Mouse (Mus musculus) heart, postnatal 0 days (tissue): ENCODE measurements around the gene Cyp4a12b. TPM values are rescaled to one million over a fixed set of nuclear protein-coding genes. Genes with fewer than 3 reads are reported as not detected.
"Not testable (repeated sequence)": the region's sequence is repeated elsewhere in the genome, so short reads cannot be mapped to it uniquely, and the experiment has no call there.

ENCODE experiments used
- ATAC-seq: fragments of 200-750 bp; cut with Nextera tagmentation; 2 replicates; pipeline ENCODE4 v1.8.0; 2017; ENCODE audit warnings: low read depth, moderate number of reproducible peaks, moderate library complexity; ENCODE audit not compliant: insufficient read depth
- DNase-seq: peaks from one replicate; pipeline ENCODE4 v3.0.0-alpha.2; 2016; ENCODE audit warnings: low spot score
- H3K27ac ChIP-seq: fragments of 300-500 bp; sonication (generic); 2 replicates; pipeline ENCODE4 v1.5.1; 2014; ENCODE audit warnings: low read depth, mild to moderate bottlenecking
- H3K27me3 ChIP-seq: fragments of 300-500 bp; sonication (generic); 2 replicates; pipeline ENCODE4 v1.6.1; 2014; ENCODE audit warnings: low read length, mixed read lengths; ENCODE audit not compliant: control insufficient read depth, insufficient read depth
- H3K36me3 ChIP-seq: fragments of 300-500 bp; sonication (generic); replicated peaks from 2 replicates; pipeline ENCODE4 v1.6.1; 2014; ENCODE audit warnings: low read length, mixed read lengths; ENCODE audit not compliant: control insufficient read depth, insufficient read depth
- H3K4me1 ChIP-seq: fragments of 300-500 bp; sonication (generic); 2 replicates; pipeline ENCODE4 v1.6.1; 2014; ENCODE audit warnings: antibody characterized with exemption; ENCODE audit not compliant: control insufficient read depth, insufficient read depth
- H3K4me2 ChIP-seq: fragments of 300-500 bp; sonication (generic); 2 replicates; pipeline ENCODE4 v1.6.1; 2014; ENCODE audit warnings: low read depth, mild to moderate bottlenecking, low read length, moderate library complexity
- H3K4me3 ChIP-seq: fragments of 300-500 bp; sonication (generic); 2 replicates; pipeline ENCODE4 v1.5.1; 2014; ENCODE audit warnings: low read depth, low read length
- H3K9ac ChIP-seq: fragments of 300-500 bp; sonication (generic); replicated peaks from 2 replicates; pipeline ENCODE4 v1.6.1; 2014; ENCODE audit warnings: low read depth, low read length, mixed read lengths
- H3K9me3 ChIP-seq: fragments of 300-500 bp; sonication (generic); replicated peaks from 2 replicates; pipeline ENCODE4 v1.6.1; 2016; ENCODE audit warnings: low read length; ENCODE audit not compliant: control insufficient read depth
- CTCF ChIP-seq: IDR thresholded peaks from 2 replicates; pipeline ENCODE4 v1.5.1; 2016; ENCODE audit warnings: antibody characterized with exemption, control low read depth, low read depth
- EP300 ChIP-seq: IDR thresholded peaks from 2 replicates; pipeline ENCODE4 v1.6.1; 2016; ENCODE audit warnings: antibody characterized with exemption, low read depth
- WGBS: fragments of 180-500 bp; shearing (Covaris S2); extraction: QIAGEN DNeasy Blood & Tissue Kit; methylation state at CpG from one replicate; pipeline ENCODE4 v1.1.7; 2014; 5-methylcytosine and 5-hydroxymethylcytosine counted together
- polyA plus RNA-seq: library from polyadenylated mRNA; unstranded; fragments of >200 nt; fragmentation: Nextera tagmentation; extraction: Ambion mirVana; gene quantifications from 2 replicates; pipeline ENCODE4 v1.2.1, GENCODE M21; 2015
- total RNA-seq: library from RNA; depleted of rRNA; stranded (reverse); fragments of >200 nt; gene quantifications from 2 replicates; pipeline ENCODE4 v1.2.3, GENCODE M21; 2014; ENCODE audit warnings: low replicate concordance; rRNA removed

Cyp4a12b gene
- total and polyA plus RNA-seq, 2 experiments from 2014 or later, result not detected

GRCm38 (mm10) chr4:115452304-115452703 is 40.9 kb downstream of the Cyp4a12b start, which contains the start of gene Cyp4a30b:
TSS of gene Cyp4a30b (plus strand) at chr4:115452604.
- DNase-seq (no peak), ATAC-seq (no peak)
- Histone ChIP-seq H3K4me2 (no peak within 1 kb of the TSS), H3K4me1 (no peaks in the 10 kb centered on the region), H3K36me3 (no peaks in the 10 kb centered on the region), H3K27ac (no peak within 1 kb of the TSS), H3K27me3 (no peaks in the 10 kb centered on the region), H3K4me3 (no peak within 1 kb of the TSS), H3K9me3 (no peaks in the 10 kb centered on the region), H3K9ac (no peak within 1 kb of the TSS)
- TF ChIP-seq CTCF, result no peak
- TF ChIP-seq EP300, result no peak
- WGBS, result 60% methylated on average over 3 of the region's 3 CpGs

GRCm38 (mm10) chr4:115473585-115473984 is 62.2 kb downstream of the Cyp4a12b start:
- DNase-seq, H3K9ac ChIP-seq, H3K4me2 ChIP-seq, H3K27me3 ChIP-seq, H3K9me3 ChIP-seq, H3K4me3 ChIP-seq, H3K27ac ChIP-seq, ATAC-seq, H3K36me3 ChIP-seq, H3K4me1 ChIP-seq: not testable (repeated sequence)
- 63% methylated on average over 3 of the region's 3 CpGs for whole genome bisulfite sequencing

- DNase-seq, ATAC-seq: not testable (repeated sequence)
Observed at GRCm38 (mm10) chr4:115476051-115476450, 64.6 kb downstream of the Cyp4a12b start.

GRCm38 (mm10) chr4:115481006-115481652 is 69.7 kb downstream of the Cyp4a12b start:
- Histone ChIP-seq H3K27me3 (no peaks in the 10 kb centered on the region), H3K4me3 (no peak overlapping the region), H3K4me1 (no peaks in the 10 kb centered on the region), H3K9me3 (no peaks in the 10 kb centered on the region), H3K27ac (no peak overlapping the region), H3K4me2 (no peak overlapping the region), H3K9ac (no peak overlapping the region), H3K36me3 (no peaks in the 10 kb centered on the region)
- ATAC-seq, result no peak
- 56% methylated on average over 6 of the region's 6 CpGs for WGBS
- DNase-seq, result no peak
- TF ChIP-seq CTCF, result no peak
- TF ChIP-seq EP300, result no peak

More at GRCm38 (mm10) chr4:115476051-115476450, 64.6 kb downstream of the Cyp4a12b start:
- peak; percentile 28 for TF ChIP-seq CTCF
- H3K36me3 ChIP-seq, H3K27ac ChIP-seq, H3K4me1 ChIP-seq, H3K4me3 ChIP-seq, H3K9ac ChIP-seq, H3K9me3 ChIP-seq, H3K27me3 ChIP-seq, H3K4me2 ChIP-seq: not testable (repeated sequence)

Other genes starting within 250 kb of the Cyp4a12b start
- gene Cyp4a29, start 169.5 kb upstream of the Cyp4a12b start, total RNA-seq, result not detected in 2 replicates
- gene Cyp4a29, start 169.5 kb upstream of the Cyp4a12b start, polyA plus RNA-seq, result not detected in 2 replicates
- not detected in 2 replicates for gene Cyp4a12a, start 112.6 kb upstream of the Cyp4a12b start, total RNA-seq
- not detected in 2 replicates for gene Cyp4a12a, start 112.6 kb upstream of the Cyp4a12b start, polyA plus RNA-seq
- gene Cyp4a30b, start 41.0 kb downstream of the Cyp4a12b start, total RNA-seq, result not detected in 2 replicates
- not detected in 2 replicates for gene Cyp4a30b, start 41.0 kb downstream of the Cyp4a12b start, polyA plus RNA-seq
- 0.89 and 26.4 TPM in 2 replicates for gene Cyp4a14, start 84.5 kb downstream of the Cyp4a12b start, total RNA-seq
- 0.19 TPM in 1 of 2 replicates, not detected in the other for gene Cyp4a14, start 84.5 kb downstream of the Cyp4a12b start, polyA plus RNA-seq
- gene Cyp4a10, start 106.6 kb downstream of the Cyp4a12b start, total RNA-seq, result not detected in 2 replicates
- not detected in 2 replicates for gene Cyp4a10, start 106.6 kb downstream of the Cyp4a12b start, polyA plus RNA-seq
- gene Cyp4a31, start 152.0 kb downstream of the Cyp4a12b start, total RNA-seq, result not detected in 2 replicates
- gene Cyp4a31, start 152.0 kb downstream of the Cyp4a12b start, polyA plus RNA-seq, result not detected in 2 replicates
- not detected in 2 replicates for gene Cyp4a32, start 189.3 kb downstream of the Cyp4a12b start, total RNA-seq
- not detected in 2 replicates for gene Cyp4a32, start 189.3 kb downstream of the Cyp4a12b start, polyA plus RNA-seq
- 8.7 and 14.5 TPM in 2 replicates for gene Cyp4b1, start 236.1 kb downstream of the Cyp4a12b start, total RNA-seq
- gene Cyp4b1, start 236.1 kb downstream of the Cyp4a12b start, polyA plus RNA-seq, result 8.7 and 9.4 TPM in 2 replicates